Mouse (Mus musculus) stomach, embryonic 16.5 days (tissue): ENCODE data around the gene Mok. TPM values are rescaled to one million over a fixed set of nuclear protein-coding genes. Genes with fewer than 3 reads are reported as not detected.
"Not testable (repeated sequence)": the region's sequence is repeated elsewhere in the genome, so short reads cannot be mapped to it uniquely, and the experiment has no call there.

ENCODE experiments used
- ATAC-seq: fragments of 200-750 bp; cut with Nextera tagmentation; 2 replicates; pipeline ENCODE4 v1.8.0; 2017; ENCODE audit warnings: moderate number of reproducible peaks, moderate TSS enrichment; ENCODE audit not compliant: insufficient read depth, low FRiP score
- H3K27ac ChIP-seq: fragments of 300-500 bp; sonication (generic); 2 replicates; pipeline ENCODE4 v1.5.1; 2014; ENCODE audit warnings: low read length
- H3K27me3 ChIP-seq: fragments of 300-500 bp; sonication (generic); 2 replicates; pipeline ENCODE4 v1.6.1; 2014; ENCODE audit warnings: low read length, control low read depth, mixed read lengths; ENCODE audit not compliant: control insufficient read depth, insufficient read depth
- H3K36me3 ChIP-seq: fragments of 300-500 bp; sonication (generic); 2 replicates; pipeline ENCODE4 v1.6.1; 2014; ENCODE audit warnings: low read length; ENCODE audit not compliant: control insufficient read depth, insufficient read depth
- H3K4me1 ChIP-seq: fragments of 300-500 bp; sonication (generic); 2 replicates; pipeline ENCODE4 v1.6.1; 2014; ENCODE audit warnings: low read length, control low read depth, mixed read lengths; ENCODE audit not compliant: control insufficient read depth, insufficient read depth
- H3K4me2 ChIP-seq: fragments of 300-500 bp; sonication (generic); 2 replicates; pipeline ENCODE4 v1.6.1; 2014; ENCODE audit warnings: low read depth, low read length, mixed read lengths
- H3K4me3 ChIP-seq: fragments of 300-500 bp; sonication (generic); replicated peaks from 2 replicates; pipeline ENCODE4 v1.5.1; 2014; ENCODE audit warnings: mild to moderate bottlenecking, low read length
- H3K9ac ChIP-seq: fragments of 300-500 bp; sonication (generic); 2 replicates; pipeline ENCODE4 v1.6.1; 2014; ENCODE audit warnings: low read length
- H3K9me3 ChIP-seq: fragments of 300-500 bp; sonication (generic); replicated peaks from 2 replicates; pipeline ENCODE4 v1.6.1; 2016; ENCODE audit warnings: low read length, control low read depth; ENCODE audit not compliant: control insufficient read depth
- WGBS: fragments of 180-500 bp; shearing (Covaris S2); extraction: QIAGEN DNeasy Blood & Tissue Kit; methylation state at CpG from one replicate; pipeline ENCODE4 v1.1.7; 2014; 5-methylcytosine and 5-hydroxymethylcytosine counted together
- polyA plus RNA-seq: library from polyadenylated mRNA; unstranded; fragments of >200 nt; fragmentation: Nextera tagmentation; extraction: Ambion mirVana; gene quantifications from 2 replicates; pipeline ENCODE4 v1.2.1, GENCODE M21; 2015

Mok gene
- polyA plus RNA-seq, 1 experiment from 2014 or later, result 2.9 TPM

DNA sequence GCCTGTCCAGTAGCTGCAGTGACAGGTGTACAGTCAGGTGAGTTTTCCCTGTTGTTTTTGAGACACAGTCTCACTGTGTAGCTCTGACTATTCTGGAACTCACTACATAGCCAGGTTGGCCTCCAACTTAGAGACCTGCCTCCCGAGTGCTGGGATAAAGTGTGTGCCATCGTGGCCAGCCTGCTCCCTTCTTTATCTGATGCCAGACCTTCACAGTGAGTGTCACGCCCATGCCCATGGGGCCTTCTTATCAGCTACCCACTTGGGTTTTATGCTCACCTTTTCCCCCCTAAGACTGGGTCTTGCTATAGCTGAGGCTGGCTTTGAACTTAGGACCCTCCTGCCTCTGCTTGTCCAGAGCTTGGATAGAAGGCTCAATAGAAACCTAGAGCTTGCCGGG lies 29.4 kb upstream of the Mok start:
- Histone ChIP-seq H3K4me2 (no peak overlapping the region), H3K27ac (no peak overlapping the region), H3K9ac (no peak overlapping the region), H3K9me3 (no peaks in the 10 kb centered on the region), H3K4me1 (no peaks in the 10 kb centered on the region), H3K27me3 (no peaks in the 10 kb centered on the region), H3K36me3 (peaks cover 23% of the 10 kb centered on the region), H3K4me3 (no peak overlapping the region)
- ATAC-seq, result no peak
- 84% methylated on average over 4 of the region's 4 CpGs for WGBS

DNA sequence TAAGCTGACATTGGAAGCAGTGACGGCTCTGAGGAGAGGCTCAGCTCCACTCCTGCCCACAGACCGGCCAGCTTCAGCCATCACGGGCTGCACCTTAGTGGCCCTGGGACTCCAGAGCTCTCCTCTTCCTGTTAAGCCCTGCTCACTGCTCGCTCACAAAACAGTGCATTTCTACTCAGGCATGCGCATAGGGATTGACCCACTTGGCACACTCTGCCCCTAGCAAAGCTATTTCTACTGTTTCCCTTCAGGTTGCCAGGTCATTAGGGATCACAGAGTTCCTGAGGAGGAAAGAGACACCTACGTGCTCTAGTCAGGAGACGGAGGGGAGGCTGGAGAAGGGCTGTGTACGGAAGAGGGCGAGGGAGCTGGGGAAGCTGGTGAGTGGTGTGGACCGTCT lies 25.2 kb upstream of the Mok start:
- H3K4me3 ChIP-seq, result no peak overlapping the region
- no peak for ATAC-seq
- peaks cover 20% of the 10 kb centered on the region for H3K36me3 ChIP-seq
- no peak overlapping the region for H3K9ac ChIP-seq
- no peak overlapping the region for H3K4me2 ChIP-seq
- no peaks in the 10 kb centered on the region for H3K9me3 ChIP-seq
- no peak overlapping the region for H3K27ac ChIP-seq
- 86% methylated on average over 10 of the region's 10 CpGs for WGBS
- no peaks in the 10 kb centered on the region for H3K27me3 ChIP-seq
- H3K4me1 ChIP-seq, result no peaks in the 10 kb centered on the region

DNA sequence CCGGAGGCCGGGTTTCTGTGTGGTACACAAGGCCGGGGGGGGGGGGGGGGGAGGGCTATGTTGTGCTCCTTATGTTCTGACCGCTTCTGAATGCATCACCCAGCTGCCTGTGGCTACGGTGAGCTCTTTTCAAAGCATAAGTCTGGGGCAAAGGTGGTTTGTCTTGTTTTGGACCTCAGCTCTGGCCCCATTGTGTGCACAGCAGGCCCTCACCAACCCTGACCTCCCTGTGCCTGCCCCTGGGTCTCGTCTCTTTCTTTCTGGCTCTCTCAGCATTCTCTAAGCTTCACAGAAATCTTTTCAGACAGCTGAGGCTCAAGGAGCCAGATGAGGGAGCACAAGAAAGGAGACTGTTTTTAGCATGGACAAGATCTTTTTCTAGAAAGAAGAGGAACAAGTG lies 24.8 kb upstream of the Mok start:
- Histone ChIP-seq H3K4me2 (no peak overlapping the region), H3K9ac (no peak overlapping the region), H3K27ac (no peak overlapping the region), H3K4me3 (no peak overlapping the region), H3K9me3 (no peaks in the 10 kb centered on the region), H3K27me3 (no peaks in the 10 kb centered on the region), H3K36me3 (peaks cover 20% of the 10 kb centered on the region), H3K4me1 (no peaks in the 10 kb centered on the region)
- no peak for ATAC-seq
- 73% methylated on average over 5 of the region's 6 CpGs for WGBS

DNA sequence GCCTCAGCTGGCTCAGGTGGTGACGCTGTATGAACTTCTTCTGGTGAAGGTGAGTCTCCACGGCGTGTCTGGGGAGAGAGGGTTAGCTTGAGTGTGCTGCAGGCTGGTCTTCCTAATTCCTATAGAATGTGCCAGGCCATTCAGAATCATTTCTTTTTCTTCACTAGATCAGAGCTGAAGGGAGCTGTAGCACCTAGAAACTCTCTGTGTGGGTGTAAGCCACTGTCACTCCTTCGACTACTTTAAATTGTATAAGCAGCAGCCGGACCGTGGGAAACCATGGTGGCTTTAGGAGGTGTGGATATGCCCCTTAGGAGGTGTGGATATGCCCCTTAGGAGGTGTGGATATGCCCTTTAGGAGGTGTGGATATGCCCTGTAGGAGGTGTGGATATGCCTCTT lies 23.3 kb upstream of the Mok start:
- no peaks in the 10 kb centered on the region for H3K4me1 ChIP-seq
- 93% methylated on average over 6 of the region's 6 CpGs for WGBS

DNA sequence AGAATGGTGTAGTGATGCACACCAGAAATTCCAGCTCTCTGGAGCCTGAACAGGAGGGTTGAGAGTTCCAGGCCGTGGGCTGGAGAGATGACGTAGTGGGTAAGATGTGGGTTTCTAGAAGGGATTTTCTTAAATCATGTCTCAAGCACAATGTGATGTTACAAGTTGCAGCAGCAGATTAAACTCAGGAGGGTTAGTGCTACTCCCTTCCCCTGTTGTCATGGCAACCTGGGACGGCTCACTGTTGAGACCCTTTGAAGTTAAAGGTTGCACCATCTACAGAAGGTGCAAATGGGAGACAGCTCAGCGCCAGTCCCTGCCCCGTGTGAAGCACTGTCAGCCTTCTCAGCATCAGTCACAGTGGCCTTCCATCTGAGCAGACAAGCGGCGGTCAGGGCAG lies 20.5 kb upstream of the Mok start:
- Histone ChIP-seq H3K4me3 (no peak overlapping the region), H3K9me3 (no peaks in the 10 kb centered on the region), H3K9ac (no peak overlapping the region), H3K27me3 (no peaks in the 10 kb centered on the region), H3K4me2 (no peak overlapping the region), H3K27ac (no peak overlapping the region), H3K4me1 (no peaks in the 10 kb centered on the region), H3K36me3 (0 out of 2 replicates have a peak, but pooled peaks cover 3% of the 10 kb centered on the region)
- ATAC-seq, result no peak
- WGBS, result 52% methylated on average over 7 of the region's 7 CpGs

More for the DNA sequence above, 23.3 kb upstream of the Mok start:
- no peaks in the 10 kb centered on the region for H3K27me3 ChIP-seq
- H3K4me2 ChIP-seq, result no peak overlapping the region
- ATAC-seq, result no peak
- H3K9me3 ChIP-seq, result no peaks in the 10 kb centered on the region
- no peak overlapping the region for H3K27ac ChIP-seq
- peaks cover 16% of the 10 kb centered on the region; the same call in 1 of the 2 replicates for H3K36me3 ChIP-seq
- no peak overlapping the region for H3K9ac ChIP-seq
- no peak overlapping the region for H3K4me3 ChIP-seq

DNA sequence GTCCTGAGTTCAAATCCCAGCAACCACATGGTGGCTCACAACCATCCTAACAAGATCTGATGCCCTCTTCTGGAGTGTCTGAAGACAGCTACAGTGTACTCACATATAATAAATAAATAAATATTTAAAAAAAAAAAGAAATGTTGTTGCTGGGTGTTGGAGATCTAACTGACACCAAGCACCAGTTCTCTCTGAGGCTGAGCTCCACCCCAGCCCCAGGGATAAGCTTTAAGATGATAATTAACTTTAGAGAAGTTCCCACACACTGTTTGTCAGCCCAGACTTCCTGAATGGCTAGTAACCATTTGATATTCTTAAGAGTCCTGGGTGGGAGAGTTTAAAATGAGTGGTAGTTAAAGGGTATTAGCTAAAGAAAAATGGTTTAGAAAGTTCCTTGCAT lies 19.6 kb upstream of the Mok start:
- Histone ChIP-seq H3K27ac (no peak overlapping the region), H3K4me1 (no peaks in the 10 kb centered on the region), H3K36me3 (0 out of 2 replicates have a peak, but pooled peaks cover 8% of the 10 kb centered on the region), H3K9ac (no peak overlapping the region), H3K4me3 (no peak overlapping the region), H3K27me3 (no peaks in the 10 kb centered on the region), H3K4me2 (no peak overlapping the region), H3K9me3 (no peaks in the 10 kb centered on the region)
- no peak for ATAC-seq

DNA sequence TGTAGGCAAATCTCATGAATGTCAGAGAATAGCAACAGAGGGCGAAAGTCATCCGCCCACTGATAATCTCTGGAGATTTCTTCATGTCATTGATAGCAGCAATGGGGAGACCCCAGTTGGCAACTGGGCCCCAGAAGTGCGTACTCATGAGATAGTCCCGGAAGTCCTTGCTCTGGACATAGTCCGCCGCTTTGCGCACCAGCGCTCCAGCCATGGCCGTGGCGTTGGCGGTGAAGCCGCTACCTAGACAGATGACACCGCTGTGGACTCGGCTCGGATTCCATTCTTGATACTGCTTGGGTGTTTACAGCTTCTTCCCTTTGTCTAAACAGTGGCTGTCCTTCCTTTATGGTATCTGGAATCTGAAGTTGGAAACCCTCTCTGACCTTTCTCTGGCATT lies 17.9 kb upstream of the Mok start:
- not testable (repeated sequence) for H3K27me3 ChIP-seq, H3K27ac ChIP-seq, H3K4me2 ChIP-seq, H3K9ac ChIP-seq, H3K4me3 ChIP-seq, ATAC-seq, H3K9me3 ChIP-seq, H3K4me1 ChIP-seq
- 92% methylated on average over 15 of the region's 15 CpGs for WGBS
- H3K36me3 ChIP-seq, result 0 out of 2 replicates have a peak, but pooled peaks cover 10% of the 10 kb centered on the region

DNA sequence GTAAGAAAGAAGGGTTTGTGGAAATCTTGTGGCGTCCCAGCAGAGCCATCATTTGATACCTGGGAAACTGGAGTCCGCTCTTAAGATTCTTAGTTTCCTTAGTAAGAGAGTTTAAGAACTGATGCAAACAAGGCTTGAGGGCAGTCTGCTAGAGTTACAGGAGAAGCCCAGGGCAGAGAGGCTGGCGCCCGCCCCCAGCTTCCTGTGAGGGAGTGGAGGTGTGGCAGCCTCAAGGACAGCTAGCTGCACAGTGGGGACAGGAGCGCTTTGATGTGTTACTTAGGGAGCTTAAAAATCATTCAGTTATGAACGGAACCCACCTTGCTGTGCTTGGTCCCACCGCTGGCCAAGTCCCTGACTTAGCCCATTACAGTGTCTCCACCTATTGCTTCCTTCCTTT lies 16.5 kb upstream of the Mok start:
- H3K4me2 ChIP-seq, result no peak overlapping the region
- WGBS, result 74% methylated on average over 7 of the region's 7 CpGs
- no peak overlapping the region for H3K4me3 ChIP-seq
- ATAC-seq, result no peak
- H3K36me3 ChIP-seq, result 0 out of 2 replicates have a peak, but pooled peaks cover 8% of the 10 kb centered on the region
- H3K27me3 ChIP-seq, result no peaks in the 10 kb centered on the region
- H3K27ac ChIP-seq, result no peak overlapping the region
- H3K9me3 ChIP-seq, result no peaks in the 10 kb centered on the region
- H3K4me1 ChIP-seq, result 0 out of 2 replicates have a peak, but pooled peaks cover 3% of the 10 kb centered on the region
- no peak overlapping the region for H3K9ac ChIP-seq

DNA sequence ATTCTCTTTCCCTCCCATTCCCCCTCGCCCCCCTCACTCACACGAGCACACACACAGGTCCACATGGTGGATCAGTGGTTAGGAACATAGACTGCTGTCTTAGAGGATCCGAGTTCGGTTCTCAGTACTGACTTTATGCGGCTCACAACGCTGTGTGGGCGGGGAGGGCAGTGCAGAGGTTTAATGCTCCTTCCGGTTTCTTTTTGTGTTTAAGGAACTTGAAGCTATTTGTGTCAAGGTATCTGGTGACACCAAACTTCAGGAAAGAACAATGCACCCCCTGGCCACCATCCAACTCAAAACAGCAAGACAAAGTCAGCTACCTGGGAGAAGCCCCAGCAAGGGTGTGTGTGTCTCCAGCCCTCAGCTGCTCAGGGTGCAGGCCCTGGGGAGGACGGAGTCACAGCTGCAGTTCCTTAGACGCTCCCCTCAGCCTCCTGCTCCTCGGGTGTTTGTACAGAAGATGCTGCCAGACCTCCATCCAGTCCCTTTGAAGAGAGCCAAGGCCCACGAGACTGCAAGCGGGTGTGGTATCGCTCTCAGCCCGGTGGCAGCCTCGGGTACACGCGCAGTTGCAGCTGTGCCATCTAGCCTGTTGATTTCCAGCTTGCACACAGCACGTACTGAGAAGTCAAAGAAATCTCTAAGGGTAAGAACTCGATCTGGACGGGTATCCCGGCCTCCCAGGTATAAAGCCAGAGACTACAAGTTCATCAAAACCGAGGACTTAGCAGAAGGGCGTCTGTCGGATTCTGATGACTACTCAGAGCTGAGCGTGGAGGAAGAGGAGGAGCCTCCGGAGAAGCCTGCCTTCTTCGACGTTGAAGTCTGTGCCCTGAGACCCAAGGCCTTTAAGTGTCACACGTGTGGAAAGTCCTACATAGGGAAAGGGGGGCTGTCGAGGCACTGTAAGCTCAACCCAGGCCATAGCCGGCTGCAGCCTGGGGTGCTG lies 14.3 kb upstream of the Mok start:
- Histone ChIP-seq H3K36me3 (0 out of 2 replicates have a peak, but pooled peaks cover 7% of the 10 kb centered on the region), H3K27ac (no peak overlapping the region), H3K4me3 (no peak overlapping the region), H3K27me3 (no peaks in the 10 kb centered on the region), H3K9me3 (no peaks in the 10 kb centered on the region), H3K4me1 (peaks cover 9% of the 10 kb centered on the region), H3K9ac (no peak overlapping the region), H3K4me2 (no peak overlapping the region)
- ATAC-seq, result no peak
- WGBS, result 84% methylated on average over 32 of the region's 32 CpGs
